Mouse (Mus musculus) right cerebral cortex, postnatal 4 days (tissue): Measurements from ENCODE around the gene Amhr2.

Experiments used
- DNase-seq: peaks from one replicate; pipeline ENCODE4 v3.0.0-alpha.2; 2022

Amhr2 gene

DNA sequence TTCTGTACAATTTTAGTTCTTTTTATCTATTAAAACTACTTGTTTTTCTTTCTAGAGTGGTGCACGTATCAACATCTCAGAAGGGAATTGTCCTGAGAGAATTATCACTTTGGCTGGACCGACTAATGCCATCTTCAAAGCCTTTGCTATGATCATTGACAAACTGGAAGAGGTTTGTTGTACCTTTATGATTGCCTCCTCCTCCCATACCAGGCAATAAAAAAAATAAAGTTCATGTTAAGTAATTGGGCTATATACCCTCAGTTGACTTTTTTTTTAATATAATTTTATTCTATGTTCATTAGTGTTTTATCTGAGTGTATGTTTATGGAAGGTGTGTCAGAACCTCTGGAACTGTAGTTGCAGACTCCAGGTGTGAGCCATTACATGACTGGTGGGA, 29.4 kb downstream of the Amhr2 start:
- DNase-seq: no peak

GRCm38 (mm10) chr15:102483136-102483535, 38.0 kb downstream of the Amhr2 start:
- no peak for DNase-seq

- DNase-seq: no peak
Measured at GRCm38 (mm10) chr15:102485853-102486252, 40.7 kb downstream of the Amhr2 start.

- no peak for DNase-seq
Measured at GRCm38 (mm10) chr15:102487664-102488063, 42.5 kb downstream of the Amhr2 start.

GRCm38 (mm10) chr15:102498322-102498721, 53.2 kb downstream of the Amhr2 start:
- DNase-seq: no peak

DNA sequence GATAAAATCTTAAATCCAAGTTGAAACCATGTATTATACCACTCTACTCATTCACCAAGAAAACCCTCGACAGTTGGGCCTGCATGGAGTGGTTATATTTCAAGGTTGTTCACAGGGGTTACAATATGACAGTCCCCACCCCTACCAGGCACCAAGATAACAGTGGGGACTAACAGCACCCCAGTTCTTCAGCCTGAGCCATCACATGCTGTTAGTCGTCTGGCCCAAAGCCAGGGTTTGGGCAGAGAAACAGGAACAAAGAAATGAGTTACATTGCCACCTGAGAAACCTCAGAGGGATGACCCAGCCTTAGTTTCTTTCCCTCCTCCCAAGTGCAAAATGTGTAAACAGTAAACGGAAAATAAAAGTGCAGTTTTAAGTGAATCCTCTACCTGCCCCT, 54.2 kb downstream of the Amhr2 start:
- no peak for DNase-seq

DNA sequence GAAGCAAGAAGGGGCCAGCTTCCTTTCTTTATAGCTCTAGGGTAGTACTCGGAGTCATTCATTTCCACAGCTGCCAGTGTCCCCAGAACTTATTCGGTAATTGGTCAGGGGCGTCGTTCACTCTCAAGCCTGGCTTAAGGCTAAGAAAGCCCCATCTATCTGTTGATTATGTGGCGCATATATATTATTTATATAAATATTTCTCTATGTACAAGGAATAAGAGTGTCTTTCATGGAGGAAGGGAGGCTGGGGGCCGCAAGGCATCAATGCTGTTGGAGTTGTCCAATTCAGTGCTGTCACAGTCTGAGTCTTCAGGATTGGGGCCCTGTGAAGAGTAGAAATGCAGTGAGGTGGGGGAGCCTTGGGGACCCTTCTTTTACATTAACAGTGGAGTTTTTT, 54.7 kb downstream of the Amhr2 start:
- no peak for DNase-seq

DNA sequence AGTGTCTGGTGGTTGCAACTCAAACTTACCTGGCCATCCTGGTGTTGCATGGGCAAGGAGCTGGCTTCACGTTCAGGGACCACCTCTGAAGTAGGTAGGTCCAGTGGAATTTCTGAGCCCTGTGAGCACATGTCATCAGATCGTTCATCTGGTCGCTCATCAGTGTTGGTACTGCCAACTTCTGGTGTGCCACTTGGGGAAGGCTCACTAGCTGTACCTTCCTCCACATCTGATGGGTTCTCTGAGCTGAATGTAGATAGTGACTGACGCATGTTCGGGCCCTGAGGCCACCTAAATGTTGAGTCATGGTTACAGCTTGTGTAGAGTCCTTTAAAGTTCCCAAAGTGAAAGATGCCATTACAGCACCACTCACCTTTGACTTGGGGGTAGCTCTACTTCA, 55.3 kb downstream of the Amhr2 start:
- DNase-seq: no peak

GRCm38 (mm10) chr15:102501084-102501814, 56.1 kb downstream of the Amhr2 start:
- no peak for DNase-seq

GRCm38 (mm10) chr15:102502254-102502840, 57.2 kb downstream of the Amhr2 start:
- no peak for DNase-seq

GRCm38 (mm10) chr15:102503447-102503846, 58.3 kb downstream of the Amhr2 start, which contains the start of gene Gm10337:
Gene Gm10337, plus strand, starts transcription at chr15:102503722.
- no peak for DNase-seq
